Mouse (Mus musculus) kidney, postnatal 4 days (tissue): ENCODE measurements around the gene Hspb9.

Experiments
- DNase-seq, 2 experiments: peaks; one replicate each; pipeline ENCODE4 v3.0.0; 2021; ENCODE audit warnings: mixed read lengths in 2 of 2

Hspb9 gene

DNA sequence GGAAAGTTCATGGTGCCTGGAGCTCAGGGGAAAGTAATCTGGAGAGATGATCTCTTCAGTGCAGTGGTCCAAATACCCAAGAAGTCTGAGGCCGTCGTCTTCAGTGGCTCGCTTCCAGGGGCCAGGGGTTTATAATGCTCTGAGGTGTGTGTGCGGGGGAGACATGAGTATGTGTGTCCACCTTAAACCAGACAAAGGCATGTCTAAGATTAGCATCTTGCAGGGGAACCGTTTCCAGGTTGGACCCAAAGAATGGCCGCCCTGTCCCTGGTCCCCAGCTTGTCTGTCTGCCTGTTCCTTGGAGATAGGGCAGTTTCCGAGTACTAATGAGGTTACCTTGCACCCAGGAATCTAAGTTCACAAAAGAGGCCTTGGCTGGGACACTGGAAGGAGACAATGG lies 49.2 kb downstream of the Hspb9 start, which contains the start of gene Hcrt:
TSS of gene Hcrt (minus strand) at position 101 of the 400 bp plus-strand sequence.
- DNase-seq, result no peak
